Mouse (Mus musculus) midbrain, embryonic 11.5 days (tissue): Measurements from ENCODE around the gene Htr3a. TPM values are rescaled to one million over a fixed set of nuclear protein-coding genes. Genes with fewer than 3 reads are reported as not detected.

ENCODE experiments used
- ATAC-seq: fragments of 200-750 bp; cut with Nextera tagmentation; 2 replicates; pipeline ENCODE4 v1.8.0; 2017; ENCODE audit warnings: moderate TSS enrichment, moderate library complexity; ENCODE audit not compliant: low FRiP score
- DNase-seq: peaks from one replicate; pipeline ENCODE4 v3.0.0; 2015; ENCODE audit warnings: low spot score; ENCODE audit errors: missing footprints
- H3K27ac ChIP-seq: fragments of 300-500 bp; sonication (generic); 2 replicates; pipeline ENCODE4 v1.5.1; 2014; ENCODE audit warnings: low read depth, low read length
- H3K27me3 ChIP-seq: fragments of 300-500 bp; sonication (generic); 2 replicates; pipeline ENCODE4 v1.6.1; 2014; ENCODE audit warnings: mild to moderate bottlenecking, low read length, moderate library complexity, mixed read lengths; ENCODE audit not compliant: control insufficient read depth, insufficient read depth
- H3K36me3 ChIP-seq: fragments of 300-500 bp; sonication (generic); 2 replicates; pipeline ENCODE4 v1.6.1; 2014; ENCODE audit warnings: mild to moderate bottlenecking, low read length, moderate library complexity, mixed read lengths; ENCODE audit not compliant: control insufficient read depth, insufficient read depth
- H3K4me1 ChIP-seq: fragments of 300-500 bp; sonication (generic); 2 replicates; pipeline ENCODE4 v1.6.1; 2014; ENCODE audit warnings: low read length; ENCODE audit not compliant: control insufficient read depth, insufficient read depth
- H3K4me2 ChIP-seq: fragments of 300-500 bp; sonication (generic); 2 replicates; pipeline ENCODE4 v1.6.1; 2014; ENCODE audit warnings: mild to moderate bottlenecking, moderate library complexity
- H3K4me3 ChIP-seq: fragments of 300-500 bp; sonication (generic); 2 replicates; pipeline ENCODE4 v1.5.1; 2014; ENCODE audit warnings: low read depth, low read length
- H3K9ac ChIP-seq: fragments of 300-500 bp; sonication (generic); 2 replicates; pipeline ENCODE4 v1.6.1; 2014; ENCODE audit warnings: low read length
- H3K9me3 ChIP-seq: fragments of 300-500 bp; sonication (generic); 2 replicates; pipeline ENCODE4 v1.6.1; 2016; ENCODE audit warnings: low read length; ENCODE audit not compliant: control insufficient read depth
- WGBS: fragments of 180-500 bp; shearing (Covaris S2); extraction: QIAGEN DNeasy Blood & Tissue Kit; methylation state at CpG from one replicate; pipeline ENCODE4 v1.1.7; 2014; 5-methylcytosine and 5-hydroxymethylcytosine counted together
- polyA plus RNA-seq: library from polyadenylated mRNA; unstranded; fragments of >200 nt; fragmentation: Nextera tagmentation; extraction: Ambion mirVana; gene quantifications from 2 replicates; pipeline ENCODE4 v1.2.1, GENCODE M21; 2014

The Htr3a gene
- 0.11 and 0.19 TPM in 2 replicates for polyA plus RNA-seq

DNA sequence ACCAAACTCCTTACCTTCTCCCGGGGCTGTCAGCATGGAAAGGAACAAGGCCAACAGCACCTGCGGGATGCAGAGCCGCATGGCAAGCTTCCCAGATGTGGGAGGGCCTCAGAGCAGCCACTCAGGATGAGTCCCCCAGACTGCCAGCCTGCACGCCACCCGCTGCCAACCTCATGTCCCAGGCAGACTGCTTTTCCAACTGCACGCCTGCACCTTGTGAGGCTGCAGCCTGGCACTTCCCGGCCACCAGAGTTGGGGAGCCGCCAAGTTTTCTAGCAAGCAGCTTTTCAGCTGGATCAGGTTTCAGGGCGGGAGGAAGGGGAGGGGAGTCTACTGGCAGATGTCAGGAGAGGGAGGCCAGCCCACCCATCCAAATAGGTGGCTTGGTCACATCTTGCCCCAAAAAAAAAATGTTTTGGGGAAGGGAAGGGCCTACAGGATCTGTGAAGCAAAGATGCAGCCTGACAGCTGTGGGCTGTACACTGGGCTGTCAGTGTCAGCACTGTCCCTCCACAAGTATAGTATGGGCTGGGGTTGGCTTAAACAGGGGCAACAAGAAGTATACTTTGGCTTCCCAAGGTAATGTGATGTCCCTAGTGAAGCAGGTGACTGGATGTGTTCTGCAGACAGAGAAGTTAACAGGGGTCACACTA lies at the start of gene Htr3a:
Gene Htr3a (minus strand): TSS at position 215 of the 653 bp plus-strand sequence.
- 4% methylated on average over 9 of the region's 9 CpGs for WGBS
- no peak within 1 kb of the TSS for H3K4me2 ChIP-seq
- no peaks in the 10 kb centered on the region for H3K9me3 ChIP-seq
- no peak within 1 kb of the TSS for H3K27ac ChIP-seq
- ATAC-seq (no peak), DNase-seq (no peak)
- no peak within 1 kb of the TSS for H3K9ac ChIP-seq
- no peak within 1 kb of the TSS for H3K4me3 ChIP-seq
- H3K27me3 ChIP-seq, result no peaks in the 10 kb centered on the region
- H3K36me3 ChIP-seq, result no peaks in the 10 kb centered on the region
- H3K4me1 ChIP-seq, result 0 out of 2 replicates have a peak, but pooled peaks cover 2% of the 10 kb centered on the region

DNA sequence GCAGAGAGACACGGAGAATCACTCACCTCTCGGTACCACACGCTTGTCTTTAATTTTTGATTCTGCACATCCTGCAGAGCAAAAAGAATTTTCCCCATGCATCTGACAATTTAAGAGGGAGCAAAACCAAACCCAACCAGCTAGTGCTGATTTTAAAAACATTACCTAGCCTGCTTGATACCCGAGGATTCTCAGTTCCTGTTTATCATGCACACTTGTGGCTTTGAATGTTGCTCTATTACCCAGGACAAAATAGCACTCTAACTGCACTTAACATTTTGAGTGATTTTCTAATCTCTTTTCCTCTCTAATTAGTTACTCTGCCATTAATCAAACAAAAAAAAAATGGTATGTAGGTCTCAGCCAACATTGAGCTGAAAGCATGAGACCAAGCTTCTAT lies 36.7 kb upstream of the Htr3a start:
- Histone ChIP-seq H3K27me3 (no peaks in the 10 kb centered on the region), H3K9me3 (no peaks in the 10 kb centered on the region), H3K4me1 (peaks cover 2% of the 10 kb centered on the region; the same call in 1 of the 2 replicates), H3K36me3 (no peaks in the 10 kb centered on the region), H3K4me2 (no peak overlapping the region), H3K9ac (no peak overlapping the region), H3K4me3 (no peak overlapping the region), H3K27ac (no peak overlapping the region)
- no peak for DNase-seq
- 94% methylated on average over 4 of the region's 4 CpGs for WGBS
- ATAC-seq, result no peak

DNA sequence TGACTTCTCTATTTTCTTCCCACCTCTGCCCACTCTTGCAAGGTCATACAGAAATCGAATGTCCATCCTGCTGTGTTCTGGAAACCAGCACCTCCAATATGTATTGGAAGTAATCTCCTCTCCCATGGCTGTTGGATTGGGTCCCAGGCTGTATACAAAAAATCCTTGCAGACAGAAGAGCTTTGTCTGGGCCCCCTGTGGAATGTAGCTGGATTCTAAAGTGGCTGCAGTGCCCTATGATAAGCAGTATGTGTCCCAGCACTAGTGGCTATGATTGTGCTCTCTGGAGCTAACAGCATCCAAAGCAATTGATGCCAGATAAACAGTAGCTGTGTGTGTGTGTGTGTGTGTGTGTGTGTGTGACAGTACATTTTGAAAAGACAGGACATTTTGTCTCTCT lies 31.4 kb upstream of the Htr3a start:
- Histone ChIP-seq H3K9me3 (no peaks in the 10 kb centered on the region), H3K27ac (no peak overlapping the region), H3K9ac (no peak overlapping the region), H3K36me3 (no peaks in the 10 kb centered on the region), H3K27me3 (no peaks in the 10 kb centered on the region), H3K4me1 (peaks cover 2% of the 10 kb centered on the region; the same call in 1 of the 2 replicates), H3K4me2 (no peak overlapping the region), H3K4me3 (no peak overlapping the region)
- peak; percentile 79 for DNase-seq
- WGBS, result 82% methylated on average over 1 of the region's 1 CpGs
- no peak for ATAC-seq

DNA sequence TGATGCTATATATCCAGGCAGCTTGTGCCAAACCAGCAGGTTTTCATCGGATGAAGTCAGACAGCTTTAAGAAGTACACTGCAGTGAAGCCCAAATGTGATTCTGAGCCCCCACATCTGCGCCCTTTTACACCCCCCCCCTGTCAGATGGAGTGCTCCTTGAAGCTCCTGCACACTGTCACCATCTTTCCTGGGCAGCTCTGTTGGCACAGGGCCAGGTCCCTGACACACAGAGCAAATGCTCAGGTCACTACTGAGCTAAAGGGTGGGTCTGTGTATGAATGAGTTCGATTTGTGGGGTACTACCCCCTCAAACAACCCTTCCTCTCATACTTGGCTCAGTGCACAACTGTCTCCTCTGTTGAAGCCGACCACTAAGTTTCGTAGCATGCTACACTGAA lies 18.5 kb upstream of the Htr3a start:
- Histone ChIP-seq H3K36me3 (no peaks in the 10 kb centered on the region), H3K9ac (no peak overlapping the region), H3K27ac (no peak overlapping the region), H3K4me2 (no peak overlapping the region), H3K4me1 (0 out of 2 replicates have a peak, but pooled peaks cover 2% of the 10 kb centered on the region), H3K27me3 (no peaks in the 10 kb centered on the region; the same call in 1 of the 2 replicates), H3K4me3 (no peak overlapping the region), H3K9me3 (no peaks in the 10 kb centered on the region)
- no peak for ATAC-seq
- 82% methylated on average over 5 of the region's 5 CpGs for WGBS
- DNase-seq, result no peak

GRCm38 (mm10) chr9:48928781-48929180 lies 17.9 kb upstream of the Htr3a start:
- H3K36me3 ChIP-seq, result no peaks in the 10 kb centered on the region
- ATAC-seq (no peak), DNase-seq (no peak)
- no peak overlapping the region for H3K4me2 ChIP-seq
- no peaks in the 10 kb centered on the region; the same call in 1 of the 2 replicates for H3K27me3 ChIP-seq
- no peak overlapping the region for H3K4me3 ChIP-seq
- no peaks in the 10 kb centered on the region for H3K9me3 ChIP-seq
- no peak overlapping the region; the same call in 1 of the 2 replicates for H3K27ac ChIP-seq
- WGBS, result 61% methylated on average over 3 of the region's 3 CpGs
- no peak overlapping the region for H3K9ac ChIP-seq
- H3K4me1 ChIP-seq, result 0 out of 2 replicates have a peak, but pooled peaks cover 2% of the 10 kb centered on the region

DNA sequence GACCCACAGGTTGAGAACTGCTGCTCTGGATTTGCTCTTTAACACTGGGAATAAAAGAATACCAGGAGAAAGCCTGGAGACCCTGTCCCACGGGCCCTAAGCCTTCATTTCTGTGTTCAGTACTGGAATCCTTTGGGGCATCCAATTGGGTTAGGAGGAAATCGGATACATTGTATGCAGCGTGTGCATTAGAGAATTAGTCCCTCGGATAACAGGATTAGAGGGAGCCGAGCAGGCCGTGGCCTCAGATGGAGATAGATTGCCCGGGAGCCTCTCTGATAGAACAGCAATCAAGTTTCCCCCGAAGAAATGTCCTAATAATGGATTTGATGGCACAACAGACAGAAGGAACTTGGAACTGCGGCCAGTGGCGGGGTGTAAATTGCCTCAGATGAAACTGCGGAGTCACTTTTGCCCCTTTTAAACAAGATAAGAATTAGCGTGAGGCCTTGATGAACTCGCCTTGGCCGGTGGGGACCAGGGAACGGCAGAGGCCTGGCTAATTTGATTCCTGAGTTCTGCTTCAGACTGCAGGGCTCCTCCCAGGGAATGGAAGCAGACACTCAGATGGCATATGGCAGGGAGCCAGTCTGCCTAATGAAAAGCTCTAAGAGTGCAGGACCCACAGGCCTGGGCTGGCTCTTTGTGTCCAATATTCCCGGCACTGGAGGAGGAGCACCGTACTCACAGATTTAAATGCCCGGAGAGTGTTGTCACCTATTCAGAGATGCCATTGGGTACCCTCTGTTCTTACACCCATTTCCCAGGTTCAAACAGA lies 5.3 kb upstream of the Htr3a start:
- Histone ChIP-seq H3K4me2 (no peak overlapping the region), H3K36me3 (no peaks in the 10 kb centered on the region), H3K9ac (no peak overlapping the region), H3K9me3 (no peaks in the 10 kb centered on the region), H3K27me3 (no peaks in the 10 kb centered on the region), H3K4me1 (peaks cover 6% of the 10 kb centered on the region; the same call in 1 of the 2 replicates), H3K4me3 (no peak overlapping the region), H3K27ac (no peak overlapping the region)
- ATAC-seq (no peak), DNase-seq (no peak)
- 49% methylated on average over 18 of the region's 18 CpGs for WGBS

GRCm38 (mm10) chr9:48904421-48904820 lies 6.5 kb downstream of the Htr3a start:
- 87% methylated on average over 5 of the region's 5 CpGs for WGBS

GRCm38 (mm10) chr9:48903766-48904165 lies 7.1 kb downstream of the Htr3a start:
- WGBS, result 53% methylated on average over 2 of the region's 2 CpGs
- no peak for ATAC-seq
- Histone ChIP-seq H3K4me3 (no peak overlapping the region), H3K4me2 (no peak overlapping the region), H3K27ac (no peak overlapping the region), H3K36me3 (no peaks in the 10 kb centered on the region), H3K9me3 (no peaks in the 10 kb centered on the region), H3K4me1 (no peaks in the 10 kb centered on the region; the same call in 1 of the 2 replicates), H3K27me3 (no peaks in the 10 kb centered on the region), H3K9ac (no peak overlapping the region)
- no peak for DNase-seq

More at GRCm38 (mm10) chr9:48904421-48904820, 6.5 kb downstream of the Htr3a start:
- no peak overlapping the region for H3K4me3 ChIP-seq
- DNase-seq (no peak), ATAC-seq (no peak)
- H3K36me3 ChIP-seq, result no peaks in the 10 kb centered on the region
- no peaks in the 10 kb centered on the region; the same call in 1 of the 2 replicates for H3K4me1 ChIP-seq
- H3K9ac ChIP-seq, result no peak overlapping the region
- no peaks in the 10 kb centered on the region for H3K27me3 ChIP-seq
- H3K4me2 ChIP-seq, result no peak overlapping the region
- H3K9me3 ChIP-seq, result no peaks in the 10 kb centered on the region
- H3K27ac ChIP-seq, result no peak overlapping the region

DNA sequence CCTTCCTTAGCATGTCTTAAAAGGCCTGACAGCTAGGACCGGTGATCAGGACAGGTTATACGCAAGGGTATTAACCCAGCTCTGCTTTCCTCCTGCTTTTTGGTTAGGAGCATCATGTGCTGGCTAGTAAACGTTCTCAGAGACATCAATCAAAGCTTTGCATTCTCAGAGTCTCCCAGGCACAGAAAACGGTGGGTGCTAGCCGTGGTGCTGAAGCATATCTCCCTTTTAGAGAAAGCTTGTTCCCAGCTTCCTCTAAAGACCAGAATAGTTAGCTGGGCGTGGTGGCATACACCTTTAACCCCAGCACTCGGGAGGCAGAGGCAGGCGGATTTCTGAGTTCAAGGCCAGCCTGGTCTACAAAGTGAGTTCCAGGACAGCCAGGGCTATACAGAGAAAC lies 12.3 kb downstream of the Htr3a start:
- Histone ChIP-seq H3K4me3 (no peak overlapping the region), H3K27me3 (no peaks in the 10 kb centered on the region), H3K27ac (no peak overlapping the region), H3K4me1 (peaks cover 21% of the 10 kb centered on the region), H3K9me3 (no peaks in the 10 kb centered on the region), H3K9ac (no peak overlapping the region), H3K36me3 (no peaks in the 10 kb centered on the region), H3K4me2 (no peak overlapping the region)
- 41% methylated on average over 8 of the region's 8 CpGs for WGBS
- ATAC-seq (no peak), DNase-seq (no peak)
